Mouse (Mus musculus) natural killer cell, adult 2 months (primary cell): ENCODE measurements around the gene Fam71a.
"Not testable (repeated sequence)": the region's sequence is repeated elsewhere in the genome, so short reads cannot be mapped to it uniquely, and the experiment has no call there.

ENCODE experiments used
- DNase-seq, 2 experiments: peaks; one replicate each; pipeline ENCODE4 v3.0.0; 2022; ENCODE audit warnings: low spot score in 2 of 2

The Fam71a gene

GRCm38 (mm10) chr1:191181469-191182259 lies 17.0 kb upstream of the Fam71a start:
- DNase-seq = no peak

DNA sequence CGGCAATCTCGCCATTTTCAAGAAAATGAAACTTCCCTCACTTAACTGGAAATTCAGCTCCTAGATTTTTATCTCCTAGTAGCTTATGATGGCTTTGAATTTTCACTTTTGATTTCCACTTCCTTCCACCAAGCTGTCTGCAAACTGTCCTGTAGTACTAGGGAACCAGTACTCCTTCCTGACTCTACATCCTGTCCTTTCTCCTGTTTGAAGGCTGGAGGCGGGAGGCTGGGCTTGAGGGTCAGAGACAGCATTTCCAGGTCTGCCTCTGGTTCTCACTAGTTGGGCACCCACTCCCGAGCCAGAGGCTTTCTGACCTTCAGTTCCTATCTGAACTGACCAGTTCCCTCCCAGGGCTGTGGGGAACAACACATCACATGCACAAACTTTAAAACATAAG lies 15.8 kb upstream of the Fam71a start:
- no peak for DNase-seq

- DNase-seq = no peak
Measured at GRCm38 (mm10) chr1:191179846-191180245, 15.2 kb upstream of the Fam71a start.

DNA sequence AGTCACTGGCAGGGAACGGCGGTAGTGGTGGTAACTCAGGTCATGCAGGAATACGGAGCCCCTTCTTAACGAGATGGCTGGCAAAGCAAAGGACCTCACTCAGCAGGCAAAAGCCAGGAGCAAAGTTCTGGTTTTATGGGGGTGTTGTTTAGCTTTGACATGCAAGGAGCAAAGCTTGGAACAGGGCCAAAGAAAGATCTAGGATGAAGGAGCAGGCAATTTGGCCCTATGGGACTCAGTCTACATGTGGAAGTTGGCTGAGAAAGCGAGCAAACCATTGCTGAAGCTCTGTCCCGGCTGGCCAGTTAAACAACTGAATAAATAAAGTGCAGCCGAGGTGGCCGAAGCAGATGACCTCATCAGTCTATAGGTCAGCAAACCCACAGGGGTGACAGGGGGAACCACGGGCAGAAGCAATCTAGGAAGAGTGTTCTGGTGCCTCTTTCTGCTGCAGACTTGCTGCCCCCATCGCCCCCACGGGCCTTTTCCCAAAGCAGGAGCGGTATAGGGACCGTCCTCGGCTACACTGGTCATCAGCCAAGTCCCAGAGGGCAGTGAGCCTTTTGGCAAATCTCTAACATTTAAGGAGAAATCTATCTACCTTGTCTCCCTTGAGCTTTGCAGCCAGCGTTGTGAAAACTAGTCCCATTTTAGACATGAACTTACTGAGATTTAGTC lies 14.0 kb upstream of the Fam71a start:
- no peak for DNase-seq

DNA sequence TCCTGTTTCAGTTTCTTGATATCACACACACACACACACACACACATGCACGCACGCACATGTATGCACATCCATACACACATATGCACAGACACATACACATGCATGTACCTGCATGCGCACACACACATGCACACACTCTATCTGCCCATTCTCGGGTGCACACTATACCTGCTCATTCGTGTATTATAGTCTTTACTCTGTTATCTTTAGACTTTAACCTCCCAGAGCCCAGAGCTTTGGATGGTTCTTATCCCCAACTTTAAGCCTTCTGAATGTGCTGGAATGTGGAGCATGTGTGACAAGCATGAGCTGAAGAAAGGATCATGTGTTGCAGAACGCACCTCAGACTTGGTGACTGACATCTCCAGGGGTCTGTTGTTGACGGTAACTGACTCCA lies 12.3 kb upstream of the Fam71a start:
- no peak for DNase-seq

- DNase-seq = no peak
Measured at GRCm38 (mm10) chr1:191172487-191172886, 7.9 kb upstream of the Fam71a start.

DNA sequence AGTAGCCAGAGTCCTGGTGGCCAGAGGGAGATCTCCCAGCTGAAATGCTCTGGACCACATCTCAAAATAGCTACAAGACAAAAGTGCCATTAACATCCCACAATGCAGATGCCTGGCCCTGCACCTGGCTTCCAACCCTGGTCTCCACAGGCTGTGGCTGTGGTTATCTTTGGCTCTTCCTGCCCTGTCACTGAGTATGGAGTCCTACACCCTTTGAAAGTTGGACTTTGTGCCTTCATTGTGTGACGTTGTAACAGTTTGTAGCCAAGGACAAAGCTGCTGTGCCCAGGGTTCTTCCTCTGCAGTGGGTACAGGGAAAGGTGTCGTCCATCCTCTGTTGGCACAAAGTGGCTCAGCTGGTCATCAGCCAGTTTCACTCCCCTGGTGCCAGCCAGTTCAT lies 5.8 kb upstream of the Fam71a start:
- DNase-seq = no peak

DNA sequence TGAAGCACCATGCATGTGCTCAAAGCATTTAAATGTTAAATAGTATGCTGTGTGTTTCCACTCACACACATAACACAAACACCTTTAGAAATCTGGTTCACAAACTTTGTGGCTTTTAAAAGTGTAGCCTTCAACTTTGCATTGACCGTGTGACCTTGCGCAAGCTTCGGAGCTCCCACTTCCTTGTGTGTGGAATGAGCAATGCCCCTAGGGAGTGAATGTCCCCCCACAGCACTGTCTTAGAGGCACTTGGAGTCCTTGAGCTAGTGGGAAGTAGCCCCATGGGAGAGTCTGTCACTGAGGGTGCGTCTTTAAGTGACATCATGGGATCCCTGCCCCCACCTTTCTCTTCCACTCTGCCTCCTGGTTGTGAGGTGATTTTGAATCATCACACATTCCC lies 1.6 kb upstream of the Fam71a start:
- DNase-seq = no peak

GRCm38 (mm10) chr1:191154314-191154713 lies 10.3 kb downstream of the Fam71a start:
- DNase-seq = no peak

- peak; percentile 20 to 52 for DNase-seq
Measured at GRCm38 (mm10) chr1:191153052-191153451, 11.6 kb downstream of the Fam71a start.

DNA sequence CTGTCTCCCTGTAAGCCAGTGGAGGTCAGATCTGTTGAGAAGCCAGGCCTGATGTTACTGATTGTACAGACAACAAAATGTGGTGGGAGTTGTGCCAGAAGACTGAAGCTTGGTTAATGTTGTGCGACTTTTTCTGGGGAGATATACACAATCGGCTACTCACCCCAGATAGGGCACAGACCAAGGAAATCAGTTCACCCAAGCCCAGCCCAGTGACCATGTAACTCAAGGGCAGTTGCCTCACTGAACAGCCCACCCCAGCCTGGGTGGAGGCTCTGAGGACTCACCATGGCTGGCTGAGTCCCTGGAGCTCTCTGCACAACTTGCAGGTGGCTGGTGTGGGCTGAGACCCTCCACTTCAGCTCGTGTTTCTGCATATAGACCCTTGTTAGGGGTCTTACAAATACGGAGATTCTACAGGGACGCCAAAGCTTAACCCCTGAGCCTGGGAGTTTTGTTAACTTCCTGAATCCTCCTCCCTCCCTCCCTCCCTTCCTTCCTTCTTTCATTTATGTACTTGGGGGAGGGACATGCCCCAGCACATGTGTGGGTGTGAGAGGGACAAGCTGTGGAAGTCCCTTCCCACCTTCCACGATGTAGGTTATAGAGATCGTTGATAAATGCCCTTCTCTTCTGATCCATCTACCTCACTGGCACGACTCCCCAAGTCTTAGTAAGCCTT lies 13.6 kb downstream of the Fam71a start:
- no peak for DNase-seq

DNA sequence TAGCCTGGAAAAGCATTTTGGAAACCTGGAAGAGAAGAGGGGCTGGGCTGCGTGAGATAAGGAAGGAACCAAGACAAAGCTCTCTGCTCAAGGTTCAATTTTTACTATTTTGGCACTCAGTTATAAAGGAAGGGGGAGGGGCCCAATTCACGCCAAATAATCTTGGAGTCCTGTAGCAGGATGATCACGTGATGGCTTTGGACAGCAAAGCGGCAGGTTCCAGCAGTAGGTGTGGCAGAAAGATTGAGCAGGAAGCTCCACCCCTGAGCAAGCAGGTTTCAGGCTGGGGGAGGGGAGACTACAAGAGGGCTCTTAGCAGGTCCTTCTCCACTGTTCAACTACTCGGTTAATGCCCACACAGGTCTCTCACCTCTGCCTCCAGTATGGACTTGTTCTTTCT lies 15.1 kb downstream of the Fam71a start:
- not testable (repeated sequence) for DNase-seq

- no peak for DNase-seq
Measured at GRCm38 (mm10) chr1:191140983-191141382, 23.6 kb downstream of the Fam71a start.

DNA sequence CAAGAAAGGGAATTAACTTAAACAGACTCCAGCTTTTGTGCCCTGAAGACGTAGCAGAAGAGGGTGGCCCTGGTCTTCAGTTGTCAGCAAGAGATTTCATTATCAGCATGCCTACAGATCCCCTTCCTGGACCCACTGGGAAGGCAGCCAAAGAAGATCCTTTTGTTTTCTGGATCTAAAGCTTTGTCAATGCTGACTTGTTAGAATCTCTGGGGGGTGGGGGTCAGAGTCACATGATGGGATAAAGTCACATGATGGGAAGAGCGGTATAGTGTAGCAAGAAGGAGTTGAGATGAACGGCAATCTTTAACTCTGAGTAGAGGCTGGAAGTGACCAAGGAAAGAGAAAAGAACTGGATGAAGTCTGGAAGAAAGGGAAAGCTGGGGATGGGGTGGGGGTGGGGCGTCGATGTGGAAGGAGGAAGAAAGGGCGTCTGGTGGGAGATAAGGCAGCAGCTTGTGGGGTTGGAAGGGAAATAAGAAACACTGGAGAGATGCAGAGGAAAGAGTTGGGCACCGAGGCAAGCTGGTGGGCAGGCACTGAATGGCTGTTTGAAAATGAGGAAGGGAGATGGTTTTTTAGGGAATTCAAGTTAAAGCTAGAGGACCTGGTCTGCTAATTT lies 25.6 kb downstream of the Fam71a start:
- DNase-seq = no peak

DNA sequence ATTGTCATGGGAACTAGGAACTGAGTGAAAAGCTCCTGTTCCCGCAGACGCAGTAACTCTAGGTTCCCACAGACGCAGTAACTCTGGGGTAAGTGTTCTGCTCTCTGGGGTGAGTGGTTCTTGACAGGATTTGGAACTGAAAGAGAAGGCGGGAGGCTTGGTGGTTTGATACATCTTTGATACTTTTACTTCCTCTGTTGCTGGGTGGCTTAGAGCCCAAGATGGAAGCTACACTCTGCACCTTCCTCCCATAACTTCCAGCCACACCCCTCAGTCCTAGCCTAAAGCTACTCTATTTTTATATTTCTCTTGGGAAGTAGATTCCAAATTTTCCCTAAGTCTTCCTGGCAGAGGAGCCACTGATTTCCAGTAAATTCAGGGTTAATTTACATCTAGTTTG lies 26.2 kb downstream of the Fam71a start:
- DNase-seq = no peak

GRCm38 (mm10) chr1:191135406-191135805 lies 29.2 kb downstream of the Fam71a start:
- no peak for DNase-seq

GRCm38 (mm10) chr1:191132934-191133333 lies 31.7 kb downstream of the Fam71a start:
- DNase-seq = no peak

- DNase-seq = no peak
Measured at GRCm38 (mm10) chr1:191132240-191132639, 32.4 kb downstream of the Fam71a start.

DNA sequence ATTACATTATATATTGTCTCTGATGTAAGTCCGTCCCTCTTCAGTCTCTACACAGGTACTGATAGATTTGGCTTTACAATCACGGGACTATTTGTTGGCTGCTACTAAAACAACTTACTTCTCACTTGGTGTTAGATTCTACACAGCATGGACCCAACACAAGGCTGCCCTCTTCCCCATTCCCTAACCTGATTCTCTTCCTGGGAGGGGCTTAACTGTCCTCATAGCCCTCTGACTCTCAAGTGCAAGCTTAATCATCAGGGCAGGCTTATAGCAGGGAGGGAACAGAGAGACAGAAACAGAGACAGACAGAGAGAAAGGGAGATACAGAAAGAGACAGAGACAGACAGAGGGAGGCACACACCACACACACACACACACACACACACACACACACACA lies 32.9 kb downstream of the Fam71a start:
- DNase-seq = no peak

GRCm38 (mm10) chr1:191125811-191126638 lies 38.6 kb downstream of the Fam71a start:
- DNase-seq = peak; percentile 43 to 66

GRCm38 (mm10) chr1:191124288-191124687 lies 40.3 kb downstream of the Fam71a start:
- DNase-seq = peak in 1 of 2 experiments; percentile 15
